Mouse (Mus musculus): ENCODE data around the gene Eif1ad.

DNA sequence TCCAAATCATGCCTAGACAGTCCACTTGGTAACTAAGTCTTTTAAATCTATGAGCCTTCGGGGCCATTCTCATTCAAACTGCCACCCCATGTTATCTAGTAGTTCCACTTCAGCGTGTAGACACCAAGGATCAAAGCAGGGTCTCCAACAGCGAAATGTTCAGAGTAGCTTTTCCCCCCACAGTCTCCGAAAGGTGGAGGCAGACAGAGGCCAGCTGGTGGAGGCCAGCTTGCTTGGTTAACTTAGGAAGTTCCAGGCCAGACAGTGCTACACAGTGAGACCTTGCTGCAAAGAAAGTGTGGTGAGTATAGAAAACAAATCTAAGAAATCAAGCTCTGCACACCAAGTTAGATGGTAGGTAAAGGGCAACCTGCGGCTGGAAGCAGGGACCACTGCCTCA is 44.1 kb downstream of the Eif1ad start:
- TF ChIP-seq CTCF (IDR thresholded peaks at IDR 0.05; ENCODE audit: extremely low read depth, insufficient read depth, insufficient read length, insufficient replicate concordance) (no peak), POLR2A (IDR thresholded peaks at IDR 0.05; ENCODE audit: low read depth, low read length) (no peak)
